Mouse (Mus musculus): ENCODE results near the gene Zbtb46.
A peak's percentile ranks its signal among the peaks of the same experiment; 100 is the strongest.

Zbtb46 gene

GRCm38 (mm10) chr2:181403722-181404121 lies 55.5 kb downstream of the Zbtb46 start:
- DNase-seq (ENCODE audit: low read depth, low spot score): no peak

GRCm38 (mm10) chr2:181401497-181401896 lies 57.7 kb downstream of the Zbtb46 start:
- no peak for DNase-seq (ENCODE audit: low read depth, low spot score)

DNA sequence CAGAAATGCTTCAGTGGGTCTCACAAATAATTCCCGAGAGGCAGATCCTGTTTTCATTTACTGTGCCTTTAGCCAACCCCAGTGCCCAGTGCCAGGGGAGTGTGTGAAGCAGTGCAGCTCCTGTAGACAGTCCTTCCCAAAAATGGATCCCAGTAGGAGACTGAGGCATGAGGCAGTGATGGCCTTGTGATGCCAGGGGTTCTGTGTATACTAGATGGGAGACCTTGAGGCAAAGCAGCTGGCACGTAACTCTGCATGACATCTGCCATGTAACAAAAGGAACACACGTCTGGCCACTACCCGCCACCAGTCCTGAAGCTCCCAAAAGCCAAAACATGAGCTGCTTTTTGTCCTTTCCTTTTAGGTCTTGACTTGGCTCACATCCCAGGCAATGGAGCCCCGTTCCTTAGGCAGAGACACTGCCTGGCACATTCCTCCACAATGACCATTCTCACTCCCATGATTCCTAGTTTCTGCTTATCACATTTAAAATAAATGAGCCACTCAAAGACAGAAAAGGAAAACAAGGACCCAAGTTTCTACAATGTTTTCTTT lies 61.9 kb downstream of the Zbtb46 start:
- DNase-seq (ENCODE audit: low read depth, low spot score): no peak

DNA sequence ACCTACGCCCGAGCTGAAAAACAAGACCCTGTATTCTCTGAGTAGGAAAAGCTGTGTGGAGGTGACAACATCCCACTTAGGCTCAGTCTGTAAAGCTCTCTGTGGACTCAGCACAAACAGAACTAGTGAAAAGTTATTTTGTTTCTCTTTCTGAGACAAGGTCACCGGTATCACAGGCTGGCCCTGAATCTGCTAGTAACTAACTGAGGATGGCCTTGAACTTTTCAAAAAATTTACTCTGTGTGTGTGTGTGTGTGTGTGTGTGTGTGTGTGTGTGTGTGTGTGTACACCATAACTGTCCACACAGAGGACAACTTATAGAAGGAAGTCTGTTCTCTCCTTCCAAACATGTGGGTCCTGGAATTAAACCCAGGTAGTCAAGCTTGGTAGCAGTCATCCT lies 65.1 kb downstream of the Zbtb46 start:
- no peak for DNase-seq (ENCODE audit: low read depth, low spot score)

DNA sequence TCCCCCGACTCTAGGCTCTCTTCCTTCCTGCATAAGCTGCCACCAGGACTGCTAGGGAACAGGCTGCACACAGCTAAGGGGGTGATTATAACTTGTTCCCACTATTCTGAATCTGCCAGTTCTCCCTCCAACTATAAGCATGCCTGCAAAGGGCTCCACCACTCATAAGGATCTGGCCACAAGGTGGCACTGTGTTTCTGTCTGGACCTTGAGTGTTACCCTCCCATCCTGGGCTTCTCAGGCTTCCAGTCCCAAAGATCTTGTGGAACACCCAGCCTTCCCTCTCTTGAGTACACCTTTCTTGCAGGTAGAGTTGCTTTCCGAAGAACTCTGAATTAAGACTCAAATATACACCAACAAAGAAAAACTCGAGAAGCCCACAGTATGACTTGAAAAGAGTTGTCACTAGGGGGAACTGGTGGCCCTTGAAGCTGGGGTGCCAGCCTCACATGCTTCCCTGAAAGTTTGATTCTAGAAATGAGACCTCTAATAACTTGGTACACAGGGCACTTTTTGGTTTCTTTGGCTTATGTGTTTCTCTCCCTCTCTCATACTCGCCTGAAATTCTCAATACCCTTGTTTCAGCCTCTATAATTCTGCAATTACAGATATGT lies 66.5 kb downstream of the Zbtb46 start:
- DNase-seq (ENCODE audit: low read depth, low spot score): peak; percentile 83

DNA sequence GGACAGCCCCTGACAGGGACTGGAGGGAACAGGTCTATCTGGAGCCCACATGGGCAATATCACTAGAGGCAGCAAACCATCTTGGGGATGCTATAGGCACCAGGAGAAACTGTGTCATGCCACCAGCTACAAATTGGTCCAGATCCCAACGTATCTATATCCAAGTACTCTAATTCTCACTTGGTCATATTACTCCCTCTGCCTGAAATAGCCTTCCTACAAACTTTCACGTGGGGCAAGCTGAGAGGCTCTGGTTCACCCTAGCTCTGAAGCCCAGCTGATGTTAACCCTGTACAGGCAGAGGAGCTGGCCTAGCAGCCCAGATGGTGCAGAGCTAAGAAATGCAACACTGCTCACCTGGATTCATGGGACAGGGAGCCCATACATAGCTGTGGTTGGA lies 67.7 kb downstream of the Zbtb46 start:
- no peak for DNase-seq (ENCODE audit: low read depth, low spot score)

- DNase-seq (ENCODE audit: low read depth, low spot score): no peak
These were observed 68.2 kb downstream of the Zbtb46 start for GRCm38 (mm10) chr2:181391022-181391421.

- DNase-seq (ENCODE audit: low read depth, low spot score): no peak
These were observed 68.9 kb downstream of the Zbtb46 start for GRCm38 (mm10) chr2:181390136-181390870.

GRCm38 (mm10) chr2:181386663-181387210 lies 72.5 kb downstream of the Zbtb46 start:
- no peak for DNase-seq (ENCODE audit: low read depth, low spot score)

- no peak for DNase-seq (ENCODE audit: low read depth, low spot score)
These were observed 73.3 kb downstream of the Zbtb46 start for GRCm38 (mm10) chr2:181385885-181386284.

DNA sequence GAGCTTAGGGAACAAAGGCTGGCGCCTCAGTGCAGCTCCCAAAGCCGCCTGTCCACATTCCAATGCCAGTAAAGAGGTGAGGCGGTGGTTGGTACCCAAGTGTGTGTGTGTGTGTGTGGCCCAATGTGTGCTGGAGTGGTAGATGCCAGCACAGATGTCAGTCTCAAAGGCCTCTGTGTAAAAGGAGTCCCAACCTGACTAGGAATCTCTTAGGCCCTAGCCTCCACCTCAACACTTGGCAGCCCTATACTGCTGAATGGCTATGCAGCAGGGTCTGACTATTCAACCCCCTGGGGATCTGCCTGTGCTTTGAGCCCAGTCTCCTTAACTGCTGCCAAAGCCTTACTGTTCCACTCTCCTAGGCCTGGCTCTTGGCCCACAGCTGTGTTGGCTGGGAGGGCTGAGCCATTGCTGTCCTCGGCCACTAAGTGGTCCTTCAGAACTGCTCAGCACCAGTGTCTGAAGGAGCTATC lies 74.3 kb downstream of the Zbtb46 start:
- no peak for DNase-seq (ENCODE audit: low read depth, low spot score)

GRCm38 (mm10) chr2:181384463-181384862 lies 74.8 kb downstream of the Zbtb46 start:
- DNase-seq (ENCODE audit: low read depth, low spot score): no peak

GRCm38 (mm10) chr2:181381631-181382306 lies 77.5 kb downstream of the Zbtb46 start:
- DNase-seq (ENCODE audit: low read depth, low spot score): no peak

DNA sequence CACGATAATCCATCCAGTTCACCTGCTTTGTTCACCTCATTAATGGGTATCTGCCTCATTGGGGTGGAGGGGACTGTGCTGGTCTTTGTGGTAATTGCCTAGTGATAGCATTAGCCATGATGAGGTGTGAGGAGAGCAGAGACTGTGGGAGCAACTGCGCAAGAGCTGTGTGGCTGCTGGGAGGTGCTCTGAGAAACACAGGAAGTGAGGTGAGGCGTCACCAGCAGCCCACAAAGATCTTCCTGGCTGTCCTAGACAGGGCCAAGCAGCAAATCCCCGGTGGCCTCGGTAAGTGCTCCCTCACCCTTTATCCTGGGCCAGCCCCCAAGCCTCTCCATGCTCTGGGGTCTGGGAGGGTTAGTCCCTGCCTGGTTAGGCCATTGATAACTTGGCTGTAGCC lies 78.1 kb downstream of the Zbtb46 start:
- no peak for DNase-seq (ENCODE audit: low read depth, low spot score)

GRCm38 (mm10) chr2:181380251-181380650 lies 79.0 kb downstream of the Zbtb46 start:
- no peak for DNase-seq (ENCODE audit: low read depth, low spot score)

GRCm38 (mm10) chr2:181379778-181380177 lies 79.4 kb downstream of the Zbtb46 start, which contains the start of gene Lime1:
Gene Lime1, plus strand, starts transcription at chr2:181380078.
- no peak for DNase-seq (ENCODE audit: low read depth, low spot score)

DNA sequence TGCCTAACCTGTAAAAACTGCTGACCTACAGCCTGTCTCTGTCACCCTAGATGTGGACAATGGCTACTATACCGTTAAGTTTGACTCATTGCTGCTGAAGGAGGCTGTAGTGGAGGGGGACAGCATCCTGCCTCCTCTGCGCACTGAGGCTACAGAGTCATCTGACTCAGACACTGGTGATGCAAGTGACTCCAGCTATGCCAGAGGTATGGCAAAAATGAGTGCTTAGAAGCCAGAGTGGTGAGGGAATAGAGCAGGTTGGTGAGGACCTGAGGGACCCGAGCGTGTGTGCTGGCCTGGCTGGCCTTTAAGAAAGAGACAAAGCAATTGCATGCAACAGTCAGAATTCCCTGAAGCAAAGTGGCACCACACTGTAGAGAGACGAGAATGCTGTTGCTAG lies 80.5 kb downstream of the Zbtb46 start:
- no peak for DNase-seq (ENCODE audit: low read depth, low spot score)

DNA sequence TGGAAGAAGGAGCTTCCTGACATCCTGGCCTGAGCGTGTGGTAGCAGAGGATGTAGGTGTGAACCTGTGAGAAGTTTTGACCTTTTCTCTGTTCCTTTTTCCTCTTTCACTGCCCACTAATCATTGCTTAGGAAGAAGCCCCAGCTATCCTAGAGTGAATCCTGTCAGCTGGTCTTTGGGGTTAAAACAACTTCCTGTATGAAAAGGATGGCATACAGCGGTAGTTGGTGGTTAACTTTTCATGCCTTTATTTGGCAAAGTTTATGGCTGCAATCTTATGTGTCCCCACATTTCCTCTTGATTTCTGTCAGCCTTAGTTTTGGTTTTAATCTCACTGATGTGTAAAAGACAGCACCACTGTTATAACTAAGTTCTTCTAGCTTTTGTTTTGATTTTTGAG lies 82.0 kb downstream of the Zbtb46 start:
- DNase-seq (ENCODE audit: low read depth, low spot score): no peak

- DNase-seq (ENCODE audit: low read depth, low spot score): no peak
These were observed 83.4 kb downstream of the Zbtb46 start for GRCm38 (mm10) chr2:181375787-181376186.

DNA sequence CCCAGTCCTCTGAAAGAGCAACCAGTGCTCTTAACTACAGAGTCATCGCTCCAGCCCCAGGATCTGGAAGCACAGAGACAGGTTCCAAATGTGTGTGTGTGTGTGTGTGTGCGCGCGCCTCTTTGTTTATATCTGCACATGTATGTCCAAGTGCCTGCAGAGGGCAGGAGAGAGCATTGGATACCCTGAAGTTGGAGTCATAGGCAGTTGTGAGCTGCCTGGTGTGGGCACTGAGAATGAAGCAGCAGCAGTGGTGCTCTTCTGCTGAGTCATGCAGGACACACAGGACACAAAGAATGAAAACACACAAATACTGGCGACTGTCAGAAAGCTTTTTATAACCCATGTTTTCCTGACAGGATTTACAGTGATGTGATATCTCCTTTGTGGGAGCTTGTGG lies 89.2 kb downstream of the Zbtb46 start:
- no peak for DNase-seq (ENCODE audit: low read depth, low spot score)

- DNase-seq (ENCODE audit: low read depth, low spot score): no peak
These were observed 93.6 kb downstream of the Zbtb46 start for GRCm38 (mm10) chr2:181365655-181366075.
